Mouse (Mus musculus) urinary bladder, postnatal 25 days (tissue): ENCODE data around the gene Ephb4.

ENCODE experiments used
- DNase-seq: peaks from one replicate; pipeline ENCODE4 v3.0.0; 2022; ENCODE audit warnings: low spot score

The Ephb4 gene

GRCm38 (mm10) chr5:137349384-137350204, at the start of gene Ephb4:
Gene Ephb4 (plus strand): TSS chr5:137350109.
- DNase-seq = peak; percentile 78

- DNase-seq = no peak
Measured at GRCm38 (mm10) chr5:137301253-137301652, 48.7 kb upstream of the Ephb4 start.

GRCm38 (mm10) chr5:137303609-137304008, 46.3 kb upstream of the Ephb4 start:
- DNase-seq = no peak

- DNase-seq = no peak
Measured at GRCm38 (mm10) chr5:137304165-137304564, 45.7 kb upstream of the Ephb4 start.

GRCm38 (mm10) chr5:137304816-137305215, 45.1 kb upstream of the Ephb4 start:
- no peak for DNase-seq

GRCm38 (mm10) chr5:137305822-137306221, 44.1 kb upstream of the Ephb4 start:
- DNase-seq = no peak

GRCm38 (mm10) chr5:137306439-137307005, 43.4 kb upstream of the Ephb4 start:
- DNase-seq = no peak

- DNase-seq = peak; percentile 85
Measured at GRCm38 (mm10) chr5:137307071-137307912, 42.6 kb upstream of the Ephb4 start, which contains the start of gene Srrt. Gene Srrt (minus strand): TSS chr5:137307674.

- no peak for DNase-seq
Measured at GRCm38 (mm10) chr5:137308356-137308755, 41.6 kb upstream of the Ephb4 start.

- no peak for DNase-seq
Measured at GRCm38 (mm10) chr5:137313466-137314192, 36.3 kb upstream of the Ephb4 start.

- peak; percentile 95 for DNase-seq
Measured at GRCm38 (mm10) chr5:137314193-137315083, 35.5 kb upstream of the Ephb4 start, which contains the start of gene Trip6. Gene Trip6 (minus strand): TSS chr5:137314404.

- DNase-seq = peak; percentile 50
Measured at GRCm38 (mm10) chr5:137315084-137315903, 34.6 kb upstream of the Ephb4 start.

- no peak for DNase-seq
Measured at GRCm38 (mm10) chr5:137317361-137317760, 32.5 kb upstream of the Ephb4 start.

- no peak for DNase-seq
Measured at GRCm38 (mm10) chr5:137318570-137318969, 31.3 kb upstream of the Ephb4 start.

GRCm38 (mm10) chr5:137320996-137321395, 28.9 kb upstream of the Ephb4 start:
- DNase-seq = no peak

GRCm38 (mm10) chr5:137330910-137331309, 19.0 kb upstream of the Ephb4 start:
- DNase-seq = no peak

- DNase-seq = no peak
Measured at GRCm38 (mm10) chr5:137332857-137333511, 16.9 kb upstream of the Ephb4 start.

- DNase-seq = peak; percentile 93
Measured at GRCm38 (mm10) chr5:137333512-137334174, 16.3 kb upstream of the Ephb4 start, which contains the start of gene Slc12a9. Gene Slc12a9 (minus strand): TSS chr5:137333597.

GRCm38 (mm10) chr5:137334317-137334716, 15.6 kb upstream of the Ephb4 start:
- DNase-seq = no peak
